Mouse (Mus musculus) spleen, adult 2 months (tissue): Measurements from ENCODE around the gene Nanos2.

Source experiments
- CTCF ChIP-seq: fragments of 200-500 bp; IDR thresholded peaks from 2 replicates; pipeline ENCODE4 v1.5.1; 2011; ENCODE audit warnings: mild to moderate bottlenecking, inconsistent platforms; ENCODE audit not compliant: insufficient read depth, insufficient read length, insufficient replicate concordance; ENCODE audit errors: extremely low read depth
- POLR2A ChIP-seq: fragments of 200-500 bp; IDR thresholded peaks from 2 replicates; pipeline ENCODE4 v1.6.1; 2011; ENCODE audit warnings: low read depth, low read length, inconsistent platforms

DNA sequence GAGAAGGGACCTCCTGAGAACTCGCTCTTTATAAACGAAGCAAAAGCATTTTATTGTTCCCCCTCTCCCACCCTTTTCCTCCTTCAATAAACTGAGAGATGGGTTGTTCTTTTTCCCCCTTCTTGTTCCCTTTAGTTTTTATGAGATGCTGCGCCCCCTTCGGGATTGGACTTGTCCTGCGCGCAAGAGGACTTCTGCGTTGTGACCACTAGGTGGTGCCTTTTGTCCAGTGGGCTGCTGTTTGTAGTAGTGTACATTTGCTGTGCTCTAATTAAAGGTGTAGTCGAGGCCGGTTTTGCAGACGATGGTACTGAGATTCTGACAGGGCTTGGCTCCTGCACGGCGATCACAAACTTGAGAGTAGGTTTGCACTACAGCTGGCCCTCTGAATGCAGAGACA, 19.3 kb downstream of the Nanos2 start:
- TF ChIP-seq CTCF: peak; percentile 98
- no peak for TF ChIP-seq POLR2A
